Mouse (Mus musculus): ENCODE results near the gene Ucp1. TPM values are rescaled to one million over a fixed set of nuclear protein-coding genes. Genes with fewer than 3 reads are reported as not detected.
A peak's percentile ranks its signal among the peaks of the same experiment; 100 is the strongest.

The Ucp1 gene
- not detected in 2 replicates for polyA plus RNA-seq (2015; fragmentation: Nextera tagmentation; extraction: Ambion mirVana)

- Histone ChIP-seq H3K9me3 (replicated peaks) (no peaks in the 10 kb centered on the region), H3K9ac (no peak within 1 kb of the TSS)
- ATAC-seq (replicated peaks; ENCODE audit: insufficient number of reproducible peaks, insufficient read depth, low FRiP score, low read depth): no peak
These were observed at the start of gene Ucp1 for GRCm38 (mm10) chr8:83290176-83290575. Gene Ucp1 (plus strand): TSS chr8:83290352.

GRCm38 (mm10) chr8:83244151-83244550 is 46.0 kb upstream of the Ucp1 start:
- H3K36me3 ChIP-seq: no peaks in the 10 kb centered on the region
- no peaks in the 10 kb centered on the region for H3K27me3 ChIP-seq
- no peaks in the 10 kb centered on the region for H3K9me3 ChIP-seq (replicated peaks)
- H3K9ac ChIP-seq: no peak overlapping the region
- no peak overlapping the region for H3K27ac ChIP-seq
- H3K4me1 ChIP-seq (replicated peaks): peaks cover 5% of the 10 kb centered on the region; the same call in 1 of the 2 replicates
- no peak for ATAC-seq (replicated peaks; ENCODE audit: insufficient number of reproducible peaks, insufficient read depth, low FRiP score, low read depth)
- H3K4me3 ChIP-seq: no peak overlapping the region
- WGBS: 84% methylated on average over 7 of the region's 7 CpGs
- H3K4me2 ChIP-seq: no peak overlapping the region

More at GRCm38 (mm10) chr8:83290176-83290575, at the start of gene Ucp1:
- Histone ChIP-seq H3K27me3 (peaks cover 34% of the 10 kb centered on the region), H3K27ac (no peak within 1 kb of the TSS), H3K4me1 (replicated peaks) (peaks cover 6% of the 10 kb centered on the region; the same call in 1 of the 2 replicates), H3K36me3 (no peaks in the 10 kb centered on the region), H3K4me2 (peak within 1 kb of the TSS; percentile 63), H3K4me3 (peak within 1 kb of the TSS; percentile 30)
- 2% methylated on average over 20 of the region's 20 CpGs for WGBS

- H3K36me3 ChIP-seq: no peaks in the 10 kb centered on the region
- ATAC-seq (replicated peaks; ENCODE audit: insufficient number of reproducible peaks, insufficient read depth, low FRiP score, low read depth): no peak
- no peaks in the 10 kb centered on the region for H3K4me1 ChIP-seq (replicated peaks)
- no peak overlapping the region for H3K9ac ChIP-seq
- no peak overlapping the region for H3K4me2 ChIP-seq
- WGBS: 88% methylated on average over 6 of the region's 6 CpGs
- H3K9me3 ChIP-seq (replicated peaks): no peaks in the 10 kb centered on the region
- H3K27ac ChIP-seq: no peak overlapping the region
- no peak overlapping the region for H3K4me3 ChIP-seq
- no peaks in the 10 kb centered on the region for H3K27me3 ChIP-seq
These were observed 39.3 kb upstream of the Ucp1 start for GRCm38 (mm10) chr8:83250858-83251257.

- Histone ChIP-seq H3K4me1 (replicated peaks) (no peaks in the 10 kb centered on the region), H3K4me3 (no peak overlapping the region), H3K4me2 (no peak overlapping the region), H3K36me3 (no peaks in the 10 kb centered on the region), H3K27me3 (no peaks in the 10 kb centered on the region), H3K9ac (no peak overlapping the region), H3K9me3 (replicated peaks) (no peaks in the 10 kb centered on the region), H3K27ac (no peak overlapping the region)
- 76% methylated on average over 14 of the region's 14 CpGs for WGBS
- no peak for ATAC-seq (replicated peaks; ENCODE audit: insufficient number of reproducible peaks, insufficient read depth, low FRiP score, low read depth)
These were observed 38.5 kb upstream of the Ucp1 start for GRCm38 (mm10) chr8:83251362-83252246.

GRCm38 (mm10) chr8:83252791-83253190 is 37.4 kb upstream of the Ucp1 start:
- Histone ChIP-seq H3K27me3 (no peaks in the 10 kb centered on the region), H3K27ac (no peak overlapping the region), H3K9me3 (replicated peaks) (no peaks in the 10 kb centered on the region), H3K4me2 (no peak overlapping the region), H3K9ac (no peak overlapping the region), H3K36me3 (no peaks in the 10 kb centered on the region), H3K4me3 (no peak overlapping the region), H3K4me1 (replicated peaks) (no peaks in the 10 kb centered on the region)
- 80% methylated on average over 5 of the region's 5 CpGs for WGBS
- ATAC-seq (replicated peaks; ENCODE audit: insufficient number of reproducible peaks, insufficient read depth, low FRiP score, low read depth): no peak

GRCm38 (mm10) chr8:83257631-83258030 is 32.5 kb upstream of the Ucp1 start:
- Histone ChIP-seq H3K4me3 (no peak overlapping the region), H3K27me3 (0 out of 2 replicates have a peak, but pooled peaks cover 4% of the 10 kb centered on the region), H3K36me3 (no peaks in the 10 kb centered on the region), H3K27ac (no peak overlapping the region), H3K4me1 (replicated peaks) (no peaks in the 10 kb centered on the region), H3K9me3 (replicated peaks) (no peaks in the 10 kb centered on the region), H3K9ac (no peak overlapping the region), H3K4me2 (no peak overlapping the region)
- WGBS: 87% methylated on average over 5 of the region's 5 CpGs
- ATAC-seq (replicated peaks; ENCODE audit: insufficient number of reproducible peaks, insufficient read depth, low FRiP score, low read depth): no peak

GRCm38 (mm10) chr8:83260418-83261215 is 29.5 kb upstream of the Ucp1 start:
- Histone ChIP-seq H3K27me3 (0 out of 2 replicates have a peak, but pooled peaks cover 4% of the 10 kb centered on the region), H3K27ac (no peak overlapping the region), H3K9ac (no peak overlapping the region), H3K4me3 (no peak overlapping the region), H3K4me2 (no peak overlapping the region), H3K36me3 (no peaks in the 10 kb centered on the region), H3K4me1 (replicated peaks) (no peaks in the 10 kb centered on the region), H3K9me3 (replicated peaks) (no peaks in the 10 kb centered on the region)
- peak; percentile 62; the same call in 1 of the 2 replicates for ATAC-seq (replicated peaks; ENCODE audit: insufficient number of reproducible peaks, insufficient read depth, low FRiP score, low read depth)
- WGBS: 68% methylated on average over 16 of the region's 16 CpGs

GRCm38 (mm10) chr8:83271172-83271571 is 19.0 kb upstream of the Ucp1 start:
- 95% methylated on average over 14 of the region's 14 CpGs for WGBS
- H3K36me3 ChIP-seq: no peaks in the 10 kb centered on the region; the same call in 1 of the 2 replicates
- no peak for ATAC-seq (replicated peaks; ENCODE audit: insufficient number of reproducible peaks, insufficient read depth, low FRiP score, low read depth)
- H3K9ac ChIP-seq: no peak overlapping the region
- H3K4me2 ChIP-seq: no peak overlapping the region
- H3K4me1 ChIP-seq (replicated peaks): 0 out of 2 replicates have a peak, but pooled peaks cover 3% of the 10 kb centered on the region
- H3K4me3 ChIP-seq: no peak overlapping the region
- H3K27me3 ChIP-seq: no peaks in the 10 kb centered on the region
- no peak overlapping the region for H3K27ac ChIP-seq
- no peaks in the 10 kb centered on the region for H3K9me3 ChIP-seq (replicated peaks)

GRCm38 (mm10) chr8:83272464-83272863 is 17.7 kb upstream of the Ucp1 start:
- 0 out of 2 replicates have a peak, but pooled peaks cover 3% of the 10 kb centered on the region for H3K4me1 ChIP-seq (replicated peaks)
- no peaks in the 10 kb centered on the region for H3K27me3 ChIP-seq
- no peaks in the 10 kb centered on the region for H3K36me3 ChIP-seq
- no peak overlapping the region for H3K4me3 ChIP-seq
- WGBS: 66% methylated on average over 10 of the region's 10 CpGs
- H3K27ac ChIP-seq: no peak overlapping the region
- no peak overlapping the region for H3K4me2 ChIP-seq
- ATAC-seq (replicated peaks; ENCODE audit: insufficient number of reproducible peaks, insufficient read depth, low FRiP score, low read depth): no peak
- no peak overlapping the region for H3K9ac ChIP-seq
- H3K9me3 ChIP-seq (replicated peaks): no peaks in the 10 kb centered on the region

GRCm38 (mm10) chr8:83274470-83274869 is 15.7 kb upstream of the Ucp1 start:
- Histone ChIP-seq H3K4me3 (0 out of 2 replicates have a peak overlapping the region, but pooled peaks have one; percentile 0), H3K9me3 (replicated peaks) (no peaks in the 10 kb centered on the region), H3K4me1 (replicated peaks) (0 out of 2 replicates have a peak, but pooled peaks cover 3% of the 10 kb centered on the region), H3K9ac (no peak overlapping the region), H3K4me2 (peak overlapping the region; percentile 32), H3K27ac (no peak overlapping the region), H3K36me3 (no peaks in the 10 kb centered on the region), H3K27me3 (no peaks in the 10 kb centered on the region)
- peak; percentile 55; the same call in 1 of the 2 replicates for ATAC-seq (replicated peaks; ENCODE audit: insufficient number of reproducible peaks, insufficient read depth, low FRiP score, low read depth)
- WGBS: 31% methylated on average over 11 of the region's 11 CpGs

- Histone ChIP-seq H3K27me3 (no peaks in the 10 kb centered on the region), H3K4me2 (no peak overlapping the region), H3K27ac (no peak overlapping the region), H3K4me3 (no peak overlapping the region), H3K9ac (no peak overlapping the region), H3K4me1 (replicated peaks) (0 out of 2 replicates have a peak, but pooled peaks cover 3% of the 10 kb centered on the region), H3K9me3 (replicated peaks) (no peaks in the 10 kb centered on the region), H3K36me3 (no peaks in the 10 kb centered on the region)
- ATAC-seq (replicated peaks; ENCODE audit: insufficient number of reproducible peaks, insufficient read depth, low FRiP score, low read depth): no peak
- 69% methylated on average over 6 of the region's 6 CpGs for WGBS
These were observed 11.7 kb upstream of the Ucp1 start for GRCm38 (mm10) chr8:83278431-83278830.

Data from heart, embryonic 15.5 days (tissue).